9 mouse cellular contexts compared by ENCODE assay signal in genomic region chr7:145302488-145303285, GRCm38 (mm10). TPM values are rescaled to one million over a fixed set of nuclear protein-coding genes. Genes with fewer than 3 reads are reported as not detected.
DNase-seq lines count a peak whose midpoint lies in the region; ATAC-seq and TF ChIP-seq lines count a peak whose summit lies in the region.
"Had no signal": no experiment of that assay in that cellular context is flagged by ENCODE, and none has a peak within 500 bp of the region (broad histone marks: within the 10 kb centered on the region; RNA-seq: fewer than 3 reads in every experiment).

No protein-coding gene starts in this region.

- 6% methylated on average over 20 of the region's 20 CpGs for WGBS in forebrain, embryonic 10.5 days
- WGBS in heart, postnatal 0 days = 10% methylated on average over 20 of the region's 20 CpGs

- H3K4me2 ChIP-seq in heart, postnatal 0 days (ENCODE audit: low read depth, low read length) = peak overlapping the region; percentile 39

- no peak for TF ChIP-seq CTCF in heart, postnatal 0 days (IDR thresholded peaks at IDR 0.05; ENCODE audit: low read depth)

- H3K27me3 ChIP-seq in forebrain, embryonic 10.5 days (ENCODE audit: poor library complexity, severe bottlenecking) = 0 out of 2 replicates have a peak, but pooled peaks cover 4% of the 10 kb centered on the region
- H3K27me3 ChIP-seq in heart, postnatal 0 days (ENCODE audit: control insufficient read depth, insufficient read depth, low read length) = no peaks in the 10 kb centered on the region

- ATAC-seq in cerebellum, adult (ENCODE audit: insufficient number of reproducible peaks, low FRiP score, low TSS enrichment) = peak; percentile 50
- peak; percentile 78 for ATAC-seq in heart, postnatal 0 days (ENCODE audit: insufficient read depth, low read depth)
- ATAC-seq in megakaryocyte progenitor cell, adult 5-6 weeks (replicated peaks; ENCODE audit: poor library complexity) = peak; percentile 88

- TF ChIP-seq EP300 in heart, postnatal 0 days (IDR thresholded peaks at IDR 0.05; ENCODE audit: low read depth) = no peak

- H3K4me3 ChIP-seq in forebrain, embryonic 10.5 days = peak overlapping the region; percentile 43
- no peak overlapping the region for H3K4me3 ChIP-seq in heart, postnatal 0 days (ENCODE audit: low read depth, low read length)

- peak overlapping the region; percentile 77 for H3K27ac ChIP-seq in forebrain, embryonic 10.5 days
- no peak overlapping the region for H3K27ac ChIP-seq in heart, postnatal 0 days (ENCODE audit: low read depth)

- no peak for DNase-seq in cerebellum, postnatal 4 days (ENCODE audit: low spot score in 2 of 2)
- peak; percentile 87 for DNase-seq in forebrain, embryonic 10.5 days (ENCODE audit: extremely low spot score, low spot score)
- DNase-seq in heart, postnatal 0 days (ENCODE audit: low spot score) = peak; percentile 61
- peak; percentile 53 to 82 for DNase-seq in kidney, postnatal 25 days
- DNase-seq in testis, postnatal 10 days (ENCODE audit: low spot score) = peak; percentile 76
- DNase-seq in c-Kit-positive CD71-positive TER-119-positive erythroid progenitor cells, embryonic 14.5 days (ENCODE audit: low spot score) = no peak

- H3K9ac ChIP-seq in heart, postnatal 0 days (replicated peaks; ENCODE audit: low read depth, low read length) = no peak overlapping the region

- H3K36me3 ChIP-seq in forebrain, embryonic 10.5 days (replicated peaks) = no peaks in the 10 kb centered on the region
- H3K36me3 ChIP-seq in heart, postnatal 0 days (replicated peaks; ENCODE audit: control insufficient read depth, insufficient read depth, low read length) = no peaks in the 10 kb centered on the region

- H3K9me3 ChIP-seq in forebrain, embryonic 10.5 days = no peaks in the 10 kb centered on the region
- H3K9me3 ChIP-seq in heart, postnatal 0 days (replicated peaks; ENCODE audit: control insufficient read depth, low read length) = no peaks in the 10 kb centered on the region

- H3K4me1 ChIP-seq in forebrain, embryonic 10.5 days = peaks cover 36% of the 10 kb centered on the region
- no peaks in the 10 kb centered on the region for H3K4me1 ChIP-seq in heart, postnatal 0 days (ENCODE audit: control insufficient read depth, insufficient read depth)

RNA-seq across cellular contexts. Expression of gene Mrgprf, which starts 2.1 kb away (rescaled TPM):
- polyA plus RNA-seq in forebrain, embryonic 10.5 days (2016; fragmentation: Nextera tagmentation; extraction: Ambion mirVana) = 0.07 and 0.09 TPM in 2 replicates
- 1.0 and 4.2 TPM in 2 replicates for total RNA-seq in heart, postnatal 0 days (2014; rRNA removed; ENCODE audit: low replicate concordance)
- polyA plus RNA-seq in heart, postnatal 0 days (2015; fragmentation: Nextera tagmentation; extraction: Ambion mirVana) = 1.4 and 1.8 TPM in 2 replicates
- not detected in 2 replicates for total RNA-seq in megakaryocyte progenitor cell, adult 5-6 weeks (2015)
- total RNA-seq in megakaryocyte progenitor cell, adult 5-6 weeks (2017) = not detected in 2 replicates

RNA-seq across cellular contexts. Expression of gene Mrgprd, which starts 11.9 kb away (rescaled TPM):
- not detected in 2 replicates for polyA plus RNA-seq in forebrain, embryonic 10.5 days (2016; fragmentation: Nextera tagmentation; extraction: Ambion mirVana)
- total RNA-seq in heart, postnatal 0 days (2014; rRNA removed; ENCODE audit: low replicate concordance) = not detected in 2 replicates
- polyA plus RNA-seq in heart, postnatal 0 days (2015; fragmentation: Nextera tagmentation; extraction: Ambion mirVana) = not detected in 2 replicates
- not detected in 2 replicates for total RNA-seq in megakaryocyte progenitor cell, adult 5-6 weeks (2015)
- not detected in 2 replicates for total RNA-seq in megakaryocyte progenitor cell, adult 5-6 weeks (2017)
- polyA plus RNA-seq: C2C12 had no signal

RNA-seq across cellular contexts. Expression of gene Tpcn2, which starts 18.9 kb away (rescaled TPM):
- 5.1 and 5.9 TPM in 2 replicates for polyA plus RNA-seq in forebrain, embryonic 10.5 days (2016; fragmentation: Nextera tagmentation; extraction: Ambion mirVana)
- 5.5 and 6.1 TPM in 2 replicates for total RNA-seq in heart, postnatal 0 days (2014; rRNA removed; ENCODE audit: low replicate concordance)
- polyA plus RNA-seq in heart, postnatal 0 days (2015; fragmentation: Nextera tagmentation; extraction: Ambion mirVana) = 2.7 TPM in 2 replicates
- total RNA-seq in megakaryocyte progenitor cell, adult 5-6 weeks (2015) = 4.7 and 5.7 TPM in 2 replicates
- 3.5 and 3.7 TPM in 2 replicates for total RNA-seq in megakaryocyte progenitor cell, adult 5-6 weeks (2017)

Comparison
In these comparisons a context has a peak if more than half of its experiments do, and no peak if none do; other contexts are left out.
1. DNase-seq: peak in forebrain, embryonic 10.5 days (single experiment), heart, postnatal 0 days (single experiment), kidney, postnatal 25 days (2 of 2) and testis, postnatal 10 days (single experiment); none in cerebellum, postnatal 4 days (0 of 2) and c-Kit-positive CD71-positive TER-119-positive erythroid progenitor cells, embryonic 14.5 days (single experiment).
2. Peak in every context shown above with its lines, with median percentiles within 50 percentile points of each other: ATAC-seq.